Comparison of ENCODE assay signal across 21 mouse cellular contexts in the genomic region with DNA sequence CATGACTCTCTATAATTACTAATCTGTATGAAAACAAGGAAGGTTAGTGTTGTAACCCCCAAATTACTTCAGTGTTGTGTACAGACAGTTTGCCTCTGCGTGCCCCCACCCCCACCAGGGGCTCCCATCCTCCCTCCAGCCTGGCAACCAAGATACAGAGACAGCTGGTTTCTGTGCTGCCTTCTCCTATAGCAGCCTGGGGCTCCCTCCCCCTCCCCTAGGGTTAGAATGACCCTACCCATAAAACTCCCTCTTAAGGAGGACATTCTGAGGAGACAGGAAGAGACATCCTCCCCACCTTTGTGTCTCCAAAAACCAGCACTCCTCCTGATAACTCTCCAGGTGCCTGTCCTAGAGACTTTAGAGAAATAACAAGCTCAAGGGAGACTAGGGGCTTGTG. TPM values are rescaled to one million over a fixed set of nuclear protein-coding genes. Genes with fewer than 3 reads are reported as not detected.
A peak's percentile ranks its signal among the peaks of the same experiment; 100 is the strongest.
DNase-seq lines count a peak whose midpoint lies in the region; ATAC-seq and TF ChIP-seq lines count a peak whose summit lies in the region.
"Had no signal": no experiment of that assay in that cellular context is flagged by ENCODE, and none has a peak within 500 bp of the region (broad histone marks: within the 10 kb centered on the region; RNA-seq: fewer than 3 reads in every experiment).

No protein-coding gene starts in this region.

- H3K4me3 ChIP-seq in kidney, embryonic 15.5 days (replicated peaks): no peak overlapping the region
- H3K4me3 ChIP-seq in kidney, adult 2 months (ENCODE audit: insufficient read depth, low read depth, low read length): no peak overlapping the region
- H3K4me3 ChIP-seq: embryonic facial prominence, embryonic 13.5 days; erythroblast, embryonic 14.5 days; forebrain, embryonic 12.5 days; forebrain, embryonic 15.5 days; heart, adult 2 months; hindbrain, embryonic 12.5 days; hindbrain, embryonic 15.5 days had no signal

- H3K9me3 ChIP-seq in kidney, embryonic 15.5 days (replicated peaks): no peaks in the 10 kb centered on the region
- H3K9me3 ChIP-seq: embryonic facial prominence, embryonic 13.5 days; forebrain, embryonic 12.5 days; forebrain, embryonic 15.5 days; hindbrain, embryonic 12.5 days; hindbrain, embryonic 15.5 days had no signal

- no peak overlapping the region for H3K27ac ChIP-seq in kidney, embryonic 15.5 days
- no peak overlapping the region for H3K27ac ChIP-seq in kidney, adult 2 months (ENCODE audit: insufficient read depth, low read depth, low read length)
- H3K27ac ChIP-seq: embryonic facial prominence, embryonic 13.5 days; forebrain, embryonic 12.5 days; forebrain, embryonic 15.5 days; heart, adult 2 months; hindbrain, embryonic 12.5 days; hindbrain, embryonic 15.5 days had no signal

- DNase-seq in embryo, embryonic 10.5 days (ENCODE audit: low spot score): peak; percentile 30
- no peak for DNase-seq in embryo, embryonic 10 days (ENCODE audit: low spot score)
- no peak for DNase-seq in kidney, adult 2 months
- peak; percentile 31 for DNase-seq in embryo, embryonic 11 days
- DNase-seq in testis, postnatal 14 days (ENCODE audit: low spot score): no peak
- DNase-seq: adrenal gland, postnatal 10 days; adrenal gland, postnatal 36 days; cerebellum, adult 18-20 months; cerebellum, adult 9-10 months; cerebellum, postnatal 14 days; gastrocnemius, postnatal 25 days; heart, adult 2 months had no signal

- no peaks in the 10 kb centered on the region for H3K27me3 ChIP-seq in kidney, embryonic 15.5 days
- H3K27me3 ChIP-seq in kidney, adult 2 months (replicated peaks; ENCODE audit: control insufficient read depth, insufficient read depth, low read length): no peaks in the 10 kb centered on the region
- H3K27me3 ChIP-seq: embryonic facial prominence, embryonic 13.5 days; forebrain, embryonic 12.5 days; forebrain, embryonic 15.5 days; hindbrain, embryonic 12.5 days; hindbrain, embryonic 15.5 days; Patski had no signal

- TF ChIP-seq POLR2A in kidney, adult 2 months (IDR thresholded peaks at IDR 0.05; ENCODE audit: low read depth, low read length): no peak

- H3K9ac ChIP-seq in kidney, embryonic 15.5 days: no peak overlapping the region
- H3K9ac ChIP-seq: embryonic facial prominence, embryonic 13.5 days; forebrain, embryonic 12.5 days; forebrain, embryonic 15.5 days; hindbrain, embryonic 12.5 days; hindbrain, embryonic 15.5 days had no signal

- H3K4me1 ChIP-seq in kidney, embryonic 15.5 days: peaks cover 3% of the 10 kb centered on the region; the same call in 1 of the 2 replicates
- 0 out of 2 replicates have a peak, but pooled peaks cover 4% of the 10 kb centered on the region for H3K4me1 ChIP-seq in kidney, adult 2 months (ENCODE audit: control insufficient read depth, insufficient read depth, low read length)
- H3K4me1 ChIP-seq: embryonic facial prominence, embryonic 13.5 days; forebrain, embryonic 12.5 days; forebrain, embryonic 15.5 days; hindbrain, embryonic 12.5 days; hindbrain, embryonic 15.5 days had no signal

- ATAC-seq in kidney, embryonic 15.5 days (replicated peaks; ENCODE audit: low FRiP score): peak; percentile 70
- ATAC-seq: forebrain, embryonic 15.5 days; Patski had no signal

- H3K4me2 ChIP-seq in kidney, embryonic 15.5 days: no peak overlapping the region
- H3K4me2 ChIP-seq: embryonic facial prominence, embryonic 13.5 days; forebrain, embryonic 12.5 days; forebrain, embryonic 15.5 days; heart, embryonic 11.5 days; hindbrain, embryonic 12.5 days; hindbrain, embryonic 15.5 days had no signal

- 20% methylated on average over 1 of the region's 1 CpGs for WGBS in kidney, embryonic 15.5 days
- 22% methylated on average over 1 of the region's 1 CpGs for WGBS in kidney, adult 2 months

- no peaks in the 10 kb centered on the region for H3K36me3 ChIP-seq in kidney, embryonic 15.5 days
- no peaks in the 10 kb centered on the region for H3K36me3 ChIP-seq in kidney, adult 2 months (ENCODE audit: control insufficient read depth, insufficient read depth, low read length)
- H3K36me3 ChIP-seq: embryonic facial prominence, embryonic 13.5 days; forebrain, embryonic 12.5 days; forebrain, embryonic 15.5 days; hindbrain, embryonic 12.5 days; hindbrain, embryonic 15.5 days had no signal

- TF ChIP-seq CTCF in kidney, adult 2 months (conservative IDR thresholded peaks at IDR 0.05; ENCODE audit: insufficient read depth, insufficient read length, low read depth, low read length): no peak

RNA-seq across cellular contexts. Expression of gene Tpd52l1, which starts 52.8 kb away (rescaled TPM):
- polyA plus RNA-seq in kidney, embryonic 15.5 days (2015; fragmentation: Nextera tagmentation; extraction: Ambion mirVana): 32.9 and 34.2 TPM in 2 replicates
- polyA plus RNA-seq in kidney, adult 2 months (2012; rRNA removed): 14.6 and 18.5 TPM in 2 replicates
- polyA plus RNA-seq: erythroblast, embryonic 14.5 days had no signal

Comparison
In these comparisons a context has a peak if more than half of its experiments do, and no peak if none do; other contexts are left out.
1. DNase-seq: peak in embryo, embryonic 10.5 days (single experiment) and embryo, embryonic 11 days (single experiment); none in embryo, embryonic 10 days (single experiment), kidney, adult 2 months (single experiment) and testis, postnatal 14 days (single experiment).